Mouse (Mus musculus) thymus, adult 2 months (tissue): ENCODE results near the gene Wscd1.

Experiments used
- CTCF ChIP-seq: fragments of 200-500 bp; IDR thresholded peaks from 2 replicates; pipeline ENCODE4 v1.5.1; 2012; ENCODE audit warnings: mild to moderate bottlenecking, control low read depth, low read length, moderate library complexity, borderline replicate concordance; ENCODE audit not compliant: control insufficient read depth, poor library complexity, insufficient read depth; ENCODE audit errors: extremely low read depth
- POLR2A ChIP-seq: fragments of 200-500 bp; IDR thresholded peaks from 2 replicates; pipeline ENCODE4 v1.6.1; 2012; ENCODE audit warnings: mild to moderate bottlenecking, low read length, control low read depth, moderate library complexity; ENCODE audit not compliant: control insufficient read depth, poor library complexity, insufficient read depth; ENCODE audit errors: extremely low read depth

DNA sequence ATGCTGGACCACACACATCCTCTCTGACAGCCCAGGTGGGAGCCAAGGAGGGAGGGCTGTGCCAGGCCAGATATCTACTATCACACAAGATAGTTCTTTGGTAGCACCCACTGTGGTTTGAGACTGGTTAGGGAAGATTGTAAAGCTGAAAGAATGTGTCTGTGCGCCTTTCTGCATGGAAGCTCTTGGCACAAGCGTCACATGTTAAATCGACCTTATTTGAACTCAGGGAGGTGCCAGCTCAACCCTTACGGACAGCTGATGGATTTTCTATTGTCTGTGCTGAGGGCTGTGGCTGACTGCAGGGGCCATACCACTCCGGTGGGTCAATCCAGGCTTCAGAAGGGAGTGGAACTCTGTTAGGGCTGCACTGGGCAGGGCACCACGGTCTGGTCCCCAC, 22.3 kb downstream of the Wscd1 start:
- TF ChIP-seq CTCF (no peak), POLR2A (no peak)
